Mouse (Mus musculus): ENCODE measurements at regions not wholly inside any gene's neighbourhood (a gene's known extent, or its start where the extent isn't known, plus 50 kb on each side); places are given as distances from the start of the nearest gene placed in this dataset.

DNA sequence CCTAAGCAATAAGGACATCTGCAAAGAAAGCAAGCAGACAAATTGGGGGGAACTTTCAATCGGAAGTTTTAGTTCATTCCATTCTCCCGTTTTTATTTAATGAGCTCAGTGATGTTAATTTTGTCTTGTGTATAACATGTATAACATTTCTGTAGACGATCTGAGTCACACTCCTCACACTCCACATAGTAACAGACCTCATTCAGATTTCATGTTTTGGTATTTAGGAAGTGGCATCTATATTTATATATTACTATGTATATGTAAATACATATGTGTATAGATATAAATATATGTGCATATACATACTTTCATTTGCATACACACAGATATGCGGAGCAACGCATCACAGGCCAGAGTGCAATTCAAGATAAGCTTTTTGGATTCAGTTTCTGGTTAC, 444.9 kb upstream of the Fam92a start:
- TF ChIP-seq POLR2A (IDR thresholded peaks at IDR 0.05; ENCODE audit: control insufficient read depth, extremely low read depth, insufficient read depth, low read length, poor library complexity) (no peak), CTCF (IDR thresholded peaks at IDR 0.05; ENCODE audit: borderline replicate concordance, control insufficient read depth, extremely low read depth, insufficient read depth, low read length, poor library complexity) (no peak)
- no peak overlapping the region for H3K4me3 ChIP-seq (ENCODE audit: control insufficient read depth, insufficient read depth, low read length)
- no peaks in the 10 kb centered on the region for H3K36me3 ChIP-seq (ENCODE audit: control insufficient read depth, insufficient read depth, low read length)
- no peak for DNase-seq
- 95% methylated on average over 5 of the region's 5 CpGs for WGBS
- no peaks in the 10 kb centered on the region for H3K4me1 ChIP-seq (replicated peaks; ENCODE audit: control insufficient read depth, insufficient read depth, low read length)
- H3K27me3 ChIP-seq (ENCODE audit: control insufficient read depth, insufficient read depth, low read length): no peaks in the 10 kb centered on the region
- H3K27ac ChIP-seq (ENCODE audit: control insufficient read depth, insufficient read depth, low read length): no peak overlapping the region

- TF ChIP-seq POLR2A (IDR thresholded peaks at IDR 0.05; ENCODE audit: control insufficient read depth, extremely low read depth, insufficient read depth, low read length, poor library complexity) (no peak), CTCF (IDR thresholded peaks at IDR 0.05; ENCODE audit: borderline replicate concordance, control insufficient read depth, extremely low read depth, insufficient read depth, low read length, poor library complexity) (no peak)
- H3K27ac ChIP-seq (ENCODE audit: control insufficient read depth, insufficient read depth, low read length): no peak overlapping the region
- WGBS: 88% methylated on average over 5 of the region's 5 CpGs
- H3K4me1 ChIP-seq (replicated peaks; ENCODE audit: control insufficient read depth, insufficient read depth, low read length): no peaks in the 10 kb centered on the region
- H3K36me3 ChIP-seq (ENCODE audit: control insufficient read depth, insufficient read depth, low read length): no peaks in the 10 kb centered on the region
- H3K4me3 ChIP-seq (ENCODE audit: control insufficient read depth, insufficient read depth, low read length): no peak overlapping the region
- no peak for DNase-seq
- H3K27me3 ChIP-seq (ENCODE audit: control insufficient read depth, insufficient read depth, low read length): no peaks in the 10 kb centered on the region
Measured at GRCm38 (mm10) chr4:12611511-12611910, 439.7 kb upstream of the Fam92a start.

DNA sequence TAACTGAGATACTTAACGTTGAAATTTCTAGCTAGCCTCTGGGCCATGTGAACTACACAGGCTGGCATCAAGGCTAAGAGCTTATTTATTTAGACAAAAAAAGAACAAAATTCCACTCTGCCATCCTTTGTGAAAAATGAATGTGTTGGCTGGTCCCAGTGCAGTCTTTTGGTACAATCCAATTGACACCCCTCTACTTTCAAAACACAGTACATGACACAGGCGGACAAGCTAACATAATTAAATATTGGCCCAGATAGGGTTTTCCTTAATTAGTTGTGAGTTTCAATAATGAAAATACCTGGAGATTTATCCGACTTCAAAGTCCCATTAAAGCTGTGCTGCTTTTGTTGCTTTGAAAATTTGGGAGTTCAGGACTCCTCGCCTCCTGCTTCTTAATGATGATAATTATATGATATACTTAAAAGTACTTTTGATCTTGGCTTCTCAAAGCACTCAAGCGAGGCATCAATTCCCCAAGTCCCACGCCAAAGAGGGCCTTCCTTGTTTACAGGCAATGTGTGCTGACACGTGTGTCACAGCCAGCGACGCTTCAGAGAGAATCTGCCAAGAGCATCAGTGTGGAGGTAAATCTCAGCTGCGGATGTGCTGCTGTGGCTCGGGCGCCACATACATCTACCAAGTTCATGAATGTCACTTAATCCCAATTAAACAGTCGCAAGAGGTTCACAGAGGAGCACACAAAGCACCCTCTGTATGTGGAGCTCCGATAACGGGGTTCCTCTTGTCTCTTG, 429.5 kb upstream of the Fam92a start:
- no peaks in the 10 kb centered on the region for H3K27me3 ChIP-seq (ENCODE audit: control insufficient read depth, insufficient read depth, low read length)
- no peak for DNase-seq
- WGBS: 97% methylated on average over 15 of the region's 15 CpGs
- H3K4me1 ChIP-seq (replicated peaks; ENCODE audit: control insufficient read depth, insufficient read depth, low read length): no peaks in the 10 kb centered on the region
- H3K36me3 ChIP-seq (ENCODE audit: control insufficient read depth, insufficient read depth, low read length): no peaks in the 10 kb centered on the region
- TF ChIP-seq POLR2A (IDR thresholded peaks at IDR 0.05; ENCODE audit: control insufficient read depth, extremely low read depth, insufficient read depth, low read length, poor library complexity) (no peak), CTCF (IDR thresholded peaks at IDR 0.05; ENCODE audit: borderline replicate concordance, control insufficient read depth, extremely low read depth, insufficient read depth, low read length, poor library complexity) (no peak)
- H3K27ac ChIP-seq (ENCODE audit: control insufficient read depth, insufficient read depth, low read length): no peak overlapping the region
- H3K4me3 ChIP-seq (ENCODE audit: control insufficient read depth, insufficient read depth, low read length): no peak overlapping the region

DNA sequence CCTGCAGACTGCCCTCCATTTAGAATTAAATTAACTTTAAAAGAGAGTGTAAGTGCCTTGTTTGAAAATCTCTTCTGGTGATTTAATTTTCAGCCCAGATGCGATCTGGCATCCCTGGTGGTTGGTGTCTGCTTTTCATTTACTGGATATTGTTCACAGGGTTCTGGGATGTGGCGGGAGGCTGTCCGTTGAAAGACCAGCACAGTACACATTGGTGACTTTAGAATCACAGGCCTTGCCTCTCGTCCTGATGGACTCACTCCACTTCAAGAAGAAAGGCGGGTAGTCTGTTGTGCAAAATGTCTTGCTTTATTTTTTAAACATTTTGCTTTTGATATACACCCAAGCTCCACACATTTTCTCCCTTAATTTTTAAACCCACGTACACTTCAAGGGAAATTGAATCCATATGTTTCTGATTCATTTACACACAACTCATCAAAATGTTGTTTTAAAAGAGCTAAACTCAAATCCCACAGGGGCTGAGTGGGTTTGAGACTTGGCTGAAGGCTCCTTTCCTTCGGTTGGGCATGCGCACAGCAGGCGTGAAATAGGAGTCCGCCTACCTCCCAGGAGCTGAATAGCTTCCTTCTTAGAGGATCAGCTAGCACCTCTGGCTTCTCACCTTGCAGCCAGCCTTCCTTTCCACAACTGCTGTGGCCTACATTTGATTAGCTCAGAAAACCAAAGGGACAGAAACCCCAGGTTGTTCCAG, 424.1 kb upstream of the Fam92a start:
- H3K4me3 ChIP-seq (ENCODE audit: control insufficient read depth, insufficient read depth, low read length): no peak overlapping the region

DNA sequence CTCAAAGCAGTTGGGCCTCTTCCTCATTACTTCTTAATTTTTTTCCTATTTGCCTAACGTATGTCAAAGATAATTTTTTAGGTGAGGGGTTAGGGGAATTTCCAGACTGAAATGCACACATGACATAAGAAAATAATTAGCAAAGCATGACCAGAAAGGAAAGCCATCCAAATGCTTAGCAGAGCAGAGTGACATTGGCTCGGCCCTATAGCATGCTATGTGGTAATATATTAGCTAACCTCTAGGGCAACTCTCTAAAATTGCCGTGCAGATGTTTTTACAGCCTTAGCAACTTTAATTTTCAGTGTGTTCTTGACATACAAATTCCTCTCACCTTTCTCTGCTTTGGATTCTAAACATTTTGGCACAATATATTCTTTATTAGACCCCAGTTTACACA, 421.2 kb upstream of the Fam92a start:
- H3K27ac ChIP-seq (ENCODE audit: control insufficient read depth, insufficient read depth, low read length): no peak overlapping the region
- H3K36me3 ChIP-seq (ENCODE audit: control insufficient read depth, insufficient read depth, low read length): no peaks in the 10 kb centered on the region
- no peak overlapping the region for H3K4me3 ChIP-seq (ENCODE audit: control insufficient read depth, insufficient read depth, low read length)
- no peaks in the 10 kb centered on the region for H3K27me3 ChIP-seq (ENCODE audit: control insufficient read depth, insufficient read depth, low read length)
- no peak for DNase-seq
- no peaks in the 10 kb centered on the region for H3K4me1 ChIP-seq (replicated peaks; ENCODE audit: control insufficient read depth, insufficient read depth, low read length)
- TF ChIP-seq POLR2A (IDR thresholded peaks at IDR 0.05; ENCODE audit: control insufficient read depth, extremely low read depth, insufficient read depth, low read length, poor library complexity) (no peak), CTCF (IDR thresholded peaks at IDR 0.05; ENCODE audit: borderline replicate concordance, control insufficient read depth, extremely low read depth, insufficient read depth, low read length, poor library complexity) (no peak)
- 94% methylated on average over 3 of the region's 3 CpGs for WGBS

More for the DNA sequence above, 424.1 kb upstream of the Fam92a start:
- WGBS: 94% methylated on average over 10 of the region's 10 CpGs
- H3K27me3 ChIP-seq (ENCODE audit: control insufficient read depth, insufficient read depth, low read length): no peaks in the 10 kb centered on the region
- no peaks in the 10 kb centered on the region for H3K4me1 ChIP-seq (replicated peaks; ENCODE audit: control insufficient read depth, insufficient read depth, low read length)
- no peak overlapping the region for H3K27ac ChIP-seq (ENCODE audit: control insufficient read depth, insufficient read depth, low read length)
- no peak for TF ChIP-seq CTCF (IDR thresholded peaks at IDR 0.05; ENCODE audit: borderline replicate concordance, control insufficient read depth, extremely low read depth, insufficient read depth, low read length, poor library complexity)
- TF ChIP-seq POLR2A (IDR thresholded peaks at IDR 0.05; ENCODE audit: control insufficient read depth, extremely low read depth, insufficient read depth, low read length, poor library complexity): no peak
- no peak for DNase-seq
- H3K36me3 ChIP-seq (ENCODE audit: control insufficient read depth, insufficient read depth, low read length): no peaks in the 10 kb centered on the region

DNA sequence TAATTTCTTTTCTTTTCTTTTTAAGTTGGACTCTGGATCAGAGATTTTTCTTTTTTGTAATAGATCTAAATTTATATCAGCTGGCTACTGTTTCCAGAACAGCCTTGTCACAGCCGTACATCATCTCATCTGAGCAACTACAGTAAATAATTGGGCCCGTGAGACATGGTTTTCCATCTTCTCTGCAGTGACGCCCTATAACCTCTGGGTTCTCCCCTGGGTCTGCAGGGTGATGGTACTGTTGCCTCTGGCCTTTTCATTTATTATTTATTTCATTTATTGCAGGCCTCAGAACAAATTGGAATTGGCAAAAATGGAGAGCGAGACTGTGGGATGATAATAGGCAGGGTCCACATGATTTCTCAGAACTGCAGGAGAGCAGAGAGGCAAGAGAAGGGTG, 406.3 kb upstream of the Fam92a start:
- H3K4me3 ChIP-seq (ENCODE audit: control insufficient read depth, insufficient read depth, low read length): no peak overlapping the region
- TF ChIP-seq CTCF (IDR thresholded peaks at IDR 0.05; ENCODE audit: borderline replicate concordance, control insufficient read depth, extremely low read depth, insufficient read depth, low read length, poor library complexity) (no peak), POLR2A (IDR thresholded peaks at IDR 0.05; ENCODE audit: control insufficient read depth, extremely low read depth, insufficient read depth, low read length, poor library complexity) (no peak)
- H3K27me3 ChIP-seq (ENCODE audit: control insufficient read depth, insufficient read depth, low read length): no peaks in the 10 kb centered on the region
- no peaks in the 10 kb centered on the region for H3K36me3 ChIP-seq (ENCODE audit: control insufficient read depth, insufficient read depth, low read length)
- DNase-seq: no peak
- 96% methylated on average over 4 of the region's 4 CpGs for WGBS
- no peak overlapping the region for H3K27ac ChIP-seq (ENCODE audit: control insufficient read depth, insufficient read depth, low read length)
- H3K4me1 ChIP-seq (replicated peaks; ENCODE audit: control insufficient read depth, insufficient read depth, low read length): no peaks in the 10 kb centered on the region
